Mouse (Mus musculus): Measurements from ENCODE around the gene Susd6. TPM values are rescaled to one million over a fixed set of nuclear protein-coding genes. Genes with fewer than 3 reads are reported as not detected.
"Not testable (repeated sequence)": the region's sequence is repeated elsewhere in the genome, so short reads cannot be mapped to it uniquely, and the experiment has no call there.

Gene Susd6
- total RNA-seq, 2 experiments from 2014 or later, result 27.8 to 28.7 TPM

- DNase-seq, result no peak
- intact Hi-C loops (cut with DNase I; ENCODE audit: low total_unique reads), result no loop called here
Measured at GRCm38 (mm10) chr12:80782190-80782589, 8.1 kb upstream of the Susd6 start.

- intact Hi-C loops (cut with DNase I; ENCODE audit: low total_unique reads), result no loop called here
Measured at GRCm38 (mm10) chr12:80782892-80783291, 7.4 kb upstream of the Susd6 start.

GRCm38 (mm10) chr12:80783889-80784288 is 6.4 kb upstream of the Susd6 start:
- DNase-seq, result no peak
- intact Hi-C loops (cut with DNase I; ENCODE audit: low total_unique reads), result no loop called here

More at GRCm38 (mm10) chr12:80782892-80783291, 7.4 kb upstream of the Susd6 start:
- DNase-seq, result no peak

GRCm38 (mm10) chr12:80785005-80785404 is 5.3 kb upstream of the Susd6 start:
- DNase-seq, result no peak
- intact Hi-C loops (cut with DNase I; ENCODE audit: low total_unique reads), result no loop called here

- DNase-seq, result no peak
- intact Hi-C loops (cut with DNase I; ENCODE audit: low total_unique reads), result no loop called here
Measured at GRCm38 (mm10) chr12:80785597-80785996, 4.7 kb upstream of the Susd6 start.

GRCm38 (mm10) chr12:80786591-80786990 is 3.7 kb upstream of the Susd6 start:
- DNase-seq, result no peak
- intact Hi-C loops (cut with DNase I; ENCODE audit: low total_unique reads), result no loop called here

GRCm38 (mm10) chr12:80787604-80788003 is 2.7 kb upstream of the Susd6 start:
- intact Hi-C loops (cut with DNase I; ENCODE audit: low total_unique reads), result no loop called here
- DNase-seq, result no peak

GRCm38 (mm10) chr12:80788188-80788587 is 2.1 kb upstream of the Susd6 start:
- DNase-seq, result no peak
- intact Hi-C loops (cut with DNase I; ENCODE audit: low total_unique reads), result no loop called here

GRCm38 (mm10) chr12:80789276-80789675 is 1.0 kb upstream of the Susd6 start:
- intact Hi-C loops (cut with DNase I; ENCODE audit: low total_unique reads); DNase-seq: not testable (repeated sequence)

- no peak for DNase-seq
- intact Hi-C loops (cut with DNase I; ENCODE audit: low total_unique reads), result no loop called here
Measured at GRCm38 (mm10) chr12:80790700-80791570, 625 bp downstream of the Susd6 start.

- intact Hi-C loops (cut with DNase I; ENCODE audit: low total_unique reads), result no loop called here
- no peak for DNase-seq
Measured at GRCm38 (mm10) chr12:80791571-80792444, 1.5 kb downstream of the Susd6 start.

- intact Hi-C loops (cut with DNase I; ENCODE audit: low total_unique reads), result no loop called here
- no peak for DNase-seq
Measured at GRCm38 (mm10) chr12:80792867-80793266, 2.6 kb downstream of the Susd6 start.

- intact Hi-C loops (cut with DNase I; ENCODE audit: low total_unique reads), result no loop called here
- no peak for DNase-seq
Measured at GRCm38 (mm10) chr12:80793535-80793934, 3.2 kb downstream of the Susd6 start.

GRCm38 (mm10) chr12:80794522-80794921 is 4.2 kb downstream of the Susd6 start:
- intact Hi-C loops (cut with DNase I; ENCODE audit: low total_unique reads), result no loop called here
- no peak for DNase-seq

GRCm38 (mm10) chr12:80794935-80795785 is 4.8 kb downstream of the Susd6 start:
- DNase-seq, result no peak
- intact Hi-C loops (cut with DNase I; ENCODE audit: low total_unique reads), result no loop called here

GRCm38 (mm10) chr12:80798271-80798670 is 8.0 kb downstream of the Susd6 start:
- no peak for DNase-seq
- intact Hi-C loops (cut with DNase I; ENCODE audit: low total_unique reads), result no loop called here

GRCm38 (mm10) chr12:80800156-80800555 is 9.8 kb downstream of the Susd6 start:
- intact Hi-C loops (cut with DNase I; ENCODE audit: low total_unique reads), result no loop called here
- DNase-seq, result no peak

GRCm38 (mm10) chr12:80801443-80801842 is 11.1 kb downstream of the Susd6 start:
- intact Hi-C loops (cut with DNase I; ENCODE audit: low total_unique reads), result no loop called here
- no peak for DNase-seq

- DNase-seq, result peak; percentile 52
- intact Hi-C loops (cut with DNase I; ENCODE audit: low total_unique reads), result no loop called here
Measured at GRCm38 (mm10) chr12:80803924-80804323, 13.6 kb downstream of the Susd6 start.
